Mouse (Mus musculus) hindbrain, embryonic 11.5 days (tissue): ENCODE measurements around the gene Proser3. TPM values are rescaled to one million over a fixed set of nuclear protein-coding genes. Genes with fewer than 3 reads are reported as not detected.
A peak's percentile ranks its signal among the peaks of the same experiment; 100 is the strongest.

Source experiments
- ATAC-seq: fragments of 200-750 bp; cut with Nextera tagmentation; 2 replicates; pipeline ENCODE4 v1.8.0; 2017; ENCODE audit warnings: mild to moderate bottlenecking, moderate TSS enrichment, moderate library complexity; ENCODE audit not compliant: low FRiP score
- DNase-seq: peaks from one replicate; pipeline ENCODE4 v3.0.0-alpha.2; 2015; ENCODE audit warnings: low spot score
- H3K27ac ChIP-seq: fragments of 300-500 bp; sonication (generic); 2 replicates; pipeline ENCODE4 v1.5.1; 2014; ENCODE audit warnings: mild to moderate bottlenecking, low read depth, low read length
- H3K27me3 ChIP-seq: fragments of 300-500 bp; sonication (generic); 2 replicates; pipeline ENCODE4 v1.6.1; 2014; ENCODE audit warnings: mild to moderate bottlenecking, low read length, moderate library complexity, mixed read lengths; ENCODE audit not compliant: control insufficient read depth, insufficient read depth
- H3K36me3 ChIP-seq: fragments of 300-500 bp; sonication (generic); 2 replicates; pipeline ENCODE4 v1.6.1; 2014; ENCODE audit warnings: mild to moderate bottlenecking, low read length, moderate library complexity, mixed read lengths; ENCODE audit not compliant: control insufficient read depth, insufficient read depth
- H3K4me1 ChIP-seq: fragments of 300-500 bp; sonication (generic); replicated peaks from 2 replicates; pipeline ENCODE4 v1.6.1; 2014; ENCODE audit warnings: low read length, mixed read lengths; ENCODE audit not compliant: control insufficient read depth, insufficient read depth
- H3K4me2 ChIP-seq: fragments of 300-500 bp; sonication (generic); replicated peaks from 2 replicates; pipeline ENCODE4 v1.6.1; 2014; ENCODE audit warnings: mild to moderate bottlenecking, low read depth, low read length
- H3K4me3 ChIP-seq: fragments of 300-500 bp; sonication (generic); 2 replicates; pipeline ENCODE4 v1.5.1; 2014; ENCODE audit warnings: low read depth, low read length
- H3K9ac ChIP-seq: fragments of 300-500 bp; sonication (generic); 2 replicates; pipeline ENCODE4 v1.6.1; 2014; ENCODE audit warnings: low read depth, low read length
- H3K9me3 ChIP-seq: fragments of 300-500 bp; sonication (generic); 2 replicates; pipeline ENCODE4 v1.6.1; 2016; ENCODE audit warnings: low read length; ENCODE audit not compliant: control insufficient read depth
- WGBS: fragments of 180-500 bp; shearing (Covaris S2); extraction: QIAGEN DNeasy Blood & Tissue Kit; methylation state at CpG from one replicate; pipeline ENCODE4 v1.1.7; 2014; 5-methylcytosine and 5-hydroxymethylcytosine counted together
- polyA plus RNA-seq: library from polyadenylated mRNA; unstranded; fragments of >200 nt; fragmentation: Nextera tagmentation; extraction: Ambion mirVana; gene quantifications from 2 replicates; pipeline ENCODE4 v1.2.1, GENCODE M21; 2014

Proser3 gene
- polyA plus RNA-seq, 1 experiment from 2014 or later = 18.4 TPM

DNA sequence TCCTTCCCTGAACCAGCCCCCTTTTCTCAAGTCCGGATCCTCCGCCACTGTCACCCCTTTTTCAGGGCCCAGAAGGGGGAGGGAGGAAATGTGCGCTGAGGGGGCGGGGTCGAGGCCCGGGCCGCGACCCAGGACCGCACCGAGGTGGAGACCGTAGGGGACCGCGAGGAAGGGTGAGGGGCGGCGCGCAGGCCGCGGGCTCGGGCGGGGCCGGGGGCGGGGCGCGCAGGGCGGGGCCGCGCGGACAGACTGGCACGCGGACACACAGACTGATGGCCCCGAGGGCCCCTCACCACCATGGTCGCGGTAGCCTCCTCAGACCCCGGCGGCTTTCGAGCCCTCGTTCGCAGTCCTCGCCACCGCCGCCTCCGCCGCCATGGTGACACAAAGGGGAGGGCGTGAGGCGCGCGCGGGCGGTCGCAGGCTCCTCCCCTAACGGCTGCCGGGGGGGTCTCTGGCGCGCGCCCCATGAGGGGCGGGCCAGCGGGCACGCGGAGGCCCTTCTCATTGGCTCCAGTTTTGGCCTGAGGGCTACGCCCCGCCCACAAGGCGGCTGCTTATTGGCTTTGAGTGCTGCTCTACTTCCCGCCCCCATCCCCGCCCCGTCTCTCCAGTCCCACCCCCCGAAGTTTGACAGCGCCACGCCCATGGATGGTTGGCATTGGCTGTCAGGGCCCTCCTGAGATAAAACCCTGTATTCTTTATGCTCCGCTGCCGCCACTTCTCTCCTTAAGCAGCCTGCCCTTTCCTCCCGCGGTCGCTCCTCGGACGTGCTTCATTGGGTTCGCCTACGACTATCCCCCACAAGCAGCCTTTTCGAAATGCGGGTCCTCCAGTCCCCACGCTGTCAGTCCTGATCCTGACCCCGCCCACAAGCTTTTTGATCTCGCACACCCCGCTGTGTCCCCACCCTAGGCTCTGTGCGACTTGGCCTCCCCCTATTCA is 17.2 kb downstream of the Proser3 start, which contains the start of gene Arhgap33:
Gene Arhgap33 (minus strand): TSS at position 428 of the 945 bp plus-strand sequence.
- Histone ChIP-seq H3K27me3 (no peaks in the 10 kb centered on the region), H3K9ac (peak within 1 kb of the TSS; percentile 88), H3K4me3 (peak within 1 kb of the TSS; percentile 79), H3K36me3 (peaks cover 14% of the 10 kb centered on the region), H3K27ac (peak within 1 kb of the TSS; percentile 92), H3K4me2 (peak within 1 kb of the TSS; percentile 79), H3K4me1 (peaks cover 17% of the 10 kb centered on the region), H3K9me3 (no peaks in the 10 kb centered on the region)
- 2% methylated on average over 67 of the region's 84 CpGs for WGBS
- peak; percentile 93 for ATAC-seq
- DNase-seq = peak; percentile 99

DNA sequence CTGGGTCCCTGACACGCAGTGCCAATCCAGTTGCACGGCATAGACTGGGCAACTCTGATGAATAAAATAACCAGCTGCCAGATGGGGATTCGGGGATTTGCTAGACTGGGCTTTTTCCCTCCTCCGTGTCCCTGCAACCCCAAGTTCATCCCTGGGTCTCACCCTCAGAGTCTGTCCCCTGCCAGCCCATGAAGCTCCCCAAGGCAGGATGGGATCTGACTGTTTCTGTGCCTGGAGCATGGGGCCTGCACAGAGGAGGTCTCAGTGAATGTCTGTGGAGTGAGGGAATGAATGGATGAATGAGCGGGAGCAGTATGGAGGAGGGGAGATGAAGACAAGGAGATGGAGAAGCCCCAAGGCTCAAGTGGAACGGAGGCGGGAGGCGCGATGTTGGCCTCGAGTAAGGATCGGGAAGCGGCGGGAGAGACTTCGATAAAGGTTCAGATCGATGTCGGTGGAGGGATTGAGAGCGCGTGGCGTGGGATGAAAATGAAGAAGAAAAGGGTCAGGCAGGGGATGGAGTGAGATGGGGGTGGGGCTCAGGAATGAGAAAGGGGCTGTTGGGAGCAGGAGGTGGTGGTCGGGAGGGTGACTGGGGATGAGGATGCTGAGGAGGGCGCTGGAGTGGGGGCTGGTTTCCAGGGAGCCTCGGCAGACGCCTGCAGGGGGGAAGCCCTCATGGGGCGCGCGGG is 18.0 kb downstream of the Proser3 start:
- H3K4me3 ChIP-seq = peak overlapping the region; percentile 79
- peak overlapping the region; percentile 79 for H3K4me2 ChIP-seq
- H3K27me3 ChIP-seq = no peaks in the 10 kb centered on the region
- peak overlapping the region; percentile 88 for H3K9ac ChIP-seq
- 5% methylated on average over 25 of the region's 26 CpGs for WGBS
- peaks cover 17% of the 10 kb centered on the region for H3K4me1 ChIP-seq
- DNase-seq (peak; percentile 62), ATAC-seq (peak; percentile 45)
- H3K27ac ChIP-seq = peak overlapping the region; percentile 92
- no peaks in the 10 kb centered on the region for H3K9me3 ChIP-seq
- H3K36me3 ChIP-seq = peaks cover 14% of the 10 kb centered on the region

DNA sequence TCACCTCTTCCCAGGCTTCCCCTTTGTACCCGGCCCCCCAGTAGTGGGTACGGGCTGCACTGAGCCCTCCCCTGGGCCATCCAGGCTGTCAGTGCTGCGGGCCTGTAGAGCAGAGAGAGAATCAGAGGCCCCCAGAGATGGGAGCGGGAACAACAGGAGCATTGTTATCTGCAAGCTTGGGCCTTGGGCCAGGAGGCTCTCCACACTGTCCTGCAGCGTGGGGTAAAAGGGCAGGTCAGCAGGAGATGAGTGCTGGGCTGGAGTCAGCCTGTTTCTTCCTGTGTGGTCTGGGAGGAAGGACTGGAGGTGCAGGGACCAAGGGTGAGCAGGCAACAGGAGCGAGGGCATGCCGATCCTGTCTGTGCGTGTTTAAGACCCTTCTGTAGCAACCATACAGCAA is 19.2 kb downstream of the Proser3 start:
- ATAC-seq (0 out of 2 replicates have a peak, but pooled peaks have one; percentile 0), DNase-seq (peak; percentile 53)
- Histone ChIP-seq H3K4me1 (peaks cover 17% of the 10 kb centered on the region), H3K27ac (no peak overlapping the region), H3K4me2 (peak overlapping the region; percentile 79), H3K36me3 (peaks cover 22% of the 10 kb centered on the region), H3K9me3 (no peaks in the 10 kb centered on the region), H3K4me3 (peak overlapping the region; percentile 79), H3K9ac (peak overlapping the region; percentile 88), H3K27me3 (no peaks in the 10 kb centered on the region)
- 17% methylated on average over 8 of the region's 8 CpGs for WGBS

DNA sequence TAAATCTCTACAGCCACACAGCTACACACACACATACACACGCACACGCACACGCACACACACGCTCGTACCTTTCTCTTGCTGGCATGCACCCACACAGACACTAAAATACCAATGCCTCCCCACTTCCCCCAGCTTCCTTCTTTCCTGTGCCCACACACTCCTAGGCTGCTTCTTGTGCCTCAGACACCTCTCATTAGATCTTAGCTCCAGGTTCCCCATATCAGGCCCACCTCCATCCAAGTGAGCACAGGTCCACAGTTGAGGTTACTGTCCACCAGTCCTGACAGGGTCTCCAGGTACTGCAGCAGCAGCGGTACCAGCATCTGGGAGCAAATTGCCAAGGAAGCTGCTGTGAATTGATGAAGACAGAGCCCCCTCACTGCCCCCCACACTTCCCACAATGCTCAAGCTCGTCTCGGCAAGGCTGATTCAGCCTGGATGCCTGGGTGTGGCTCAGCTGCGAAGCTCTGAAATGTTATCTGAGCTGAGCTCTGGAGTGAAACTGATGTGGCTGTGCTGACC is 20.7 kb downstream of the Proser3 start:
- peak overlapping the region; percentile 40; the same call in 1 of the 2 replicates for H3K9ac ChIP-seq
- 0 out of 2 replicates have a peak overlapping the region, but pooled peaks have one; percentile 6 for H3K4me3 ChIP-seq
- peak overlapping the region; percentile 14; the same call in 1 of the 2 replicates for H3K4me2 ChIP-seq
- DNase-seq (no peak), ATAC-seq (no peak)
- H3K36me3 ChIP-seq = peaks cover 25% of the 10 kb centered on the region
- H3K4me1 ChIP-seq = peaks cover 18% of the 10 kb centered on the region
- no peaks in the 10 kb centered on the region for H3K27me3 ChIP-seq
- no peaks in the 10 kb centered on the region for H3K9me3 ChIP-seq
- H3K27ac ChIP-seq = no peak overlapping the region
- WGBS = 83% methylated on average over 9 of the region's 9 CpGs

DNA sequence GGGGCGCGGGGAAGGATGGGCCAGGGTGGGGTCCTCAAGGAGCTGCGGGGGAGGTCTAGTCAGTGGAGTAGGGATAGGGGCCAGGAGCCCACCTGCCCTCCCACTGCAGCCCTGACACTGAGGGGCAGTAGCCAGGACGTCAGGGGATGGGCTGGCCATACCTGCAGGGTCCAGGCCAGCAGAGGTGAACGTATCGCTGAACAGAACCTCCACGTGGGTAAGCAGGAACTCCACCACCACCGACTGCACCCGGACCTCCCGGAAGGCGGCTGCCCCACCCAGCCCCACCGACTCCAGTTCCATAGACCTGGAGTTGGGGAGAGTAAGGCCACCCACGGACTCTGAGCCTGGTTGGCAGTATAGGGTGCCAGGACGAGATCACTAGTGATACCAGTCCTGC is 25.1 kb downstream of the Proser3 start:
- Histone ChIP-seq H3K27ac (no peak overlapping the region), H3K4me2 (no peak overlapping the region), H3K4me1 (0 out of 2 replicates have a peak, but pooled peaks cover 6% of the 10 kb centered on the region), H3K9ac (no peak overlapping the region), H3K27me3 (0 out of 2 replicates have a peak, but pooled peaks cover 2% of the 10 kb centered on the region), H3K4me3 (no peak overlapping the region), H3K36me3 (peaks cover 32% of the 10 kb centered on the region), H3K9me3 (no peaks in the 10 kb centered on the region)
- whole genome bisulfite sequencing = 81% methylated on average over 14 of the region's 14 CpGs
- ATAC-seq = no peak
- no peak for DNase-seq

DNA sequence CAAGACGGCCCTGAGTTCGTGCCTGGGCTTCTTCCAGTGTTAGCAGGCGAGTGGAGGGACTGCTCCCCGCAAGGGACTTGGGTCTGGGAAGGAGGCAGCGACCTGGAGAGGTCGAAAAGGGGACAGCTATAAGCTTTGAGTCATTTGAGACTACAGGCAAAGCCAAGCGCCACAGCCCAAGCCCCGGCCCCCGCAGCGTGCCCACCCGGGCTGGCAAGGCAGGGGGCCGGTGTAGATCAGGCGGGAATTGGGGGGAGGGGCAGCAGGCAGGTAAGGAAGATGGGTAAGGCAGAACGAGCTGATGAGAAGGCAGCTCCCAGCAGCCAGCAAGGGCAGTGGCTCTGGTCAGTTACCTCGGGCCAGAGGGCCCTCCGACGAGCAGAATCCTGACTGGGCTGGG is 25.7 kb downstream of the Proser3 start:
- Histone ChIP-seq H3K36me3 (peaks cover 27% of the 10 kb centered on the region), H3K27me3 (0 out of 2 replicates have a peak, but pooled peaks cover 2% of the 10 kb centered on the region), H3K4me1 (0 out of 2 replicates have a peak, but pooled peaks cover 4% of the 10 kb centered on the region), H3K9ac (0 out of 2 replicates have a peak overlapping the region, but pooled peaks have one; percentile 23), H3K4me3 (no peak overlapping the region), H3K27ac (no peak overlapping the region), H3K9me3 (no peaks in the 10 kb centered on the region), H3K4me2 (no peak overlapping the region)
- 22% methylated on average over 17 of the region's 17 CpGs for WGBS
- DNase-seq = no peak
- no peak for ATAC-seq

DNA sequence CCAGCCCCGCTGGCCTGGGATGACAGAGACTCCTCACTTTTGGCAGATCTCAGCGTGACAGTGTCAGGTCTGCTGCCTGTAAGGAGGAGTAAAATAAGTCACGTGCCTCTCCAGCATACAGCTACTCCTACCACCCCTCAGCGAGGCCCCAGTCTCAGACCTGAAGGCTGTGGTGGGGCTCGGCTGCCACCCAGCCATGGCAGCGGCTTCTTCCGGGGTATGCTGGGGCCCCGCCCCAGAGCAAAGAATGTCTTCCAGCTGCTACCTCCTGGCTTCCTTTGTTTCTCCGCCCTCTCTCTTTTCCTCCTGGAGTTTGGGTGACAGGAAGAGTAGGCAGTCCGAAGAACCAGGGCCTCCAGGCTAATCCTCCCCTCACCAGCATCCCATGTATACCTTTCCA is 26.1 kb downstream of the Proser3 start:
- Histone ChIP-seq H3K4me2 (no peak overlapping the region), H3K27ac (no peak overlapping the region), H3K27me3 (0 out of 2 replicates have a peak, but pooled peaks cover 2% of the 10 kb centered on the region), H3K9me3 (no peaks in the 10 kb centered on the region), H3K36me3 (peaks cover 24% of the 10 kb centered on the region), H3K4me1 (0 out of 2 replicates have a peak, but pooled peaks cover 5% of the 10 kb centered on the region), H3K4me3 (no peak overlapping the region), H3K9ac (0 out of 2 replicates have a peak overlapping the region, but pooled peaks have one; percentile 23)
- DNase-seq (no peak), ATAC-seq (no peak)
- 36% methylated on average over 10 of the region's 10 CpGs for WGBS

DNA sequence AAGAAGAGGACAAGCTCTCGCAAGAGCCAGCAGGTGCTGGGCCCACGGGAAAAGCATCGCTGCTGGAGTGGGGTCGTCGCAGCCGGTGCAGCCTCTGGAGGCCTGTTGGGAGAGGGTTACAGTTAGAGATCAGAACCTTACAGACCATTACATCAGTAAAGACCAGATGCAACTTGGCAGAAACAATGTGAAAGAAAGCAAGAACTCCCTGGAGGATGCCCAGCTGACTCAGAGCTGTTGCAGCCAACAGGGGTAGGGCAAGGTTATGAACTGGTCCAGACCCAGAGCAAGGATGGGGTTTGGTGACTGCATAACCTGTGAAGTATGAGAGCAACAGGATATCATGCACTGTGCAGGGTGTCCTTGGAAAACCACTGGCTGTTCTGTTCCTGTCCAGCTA is 27.6 kb downstream of the Proser3 start:
- Histone ChIP-seq H3K27ac (no peak overlapping the region), H3K27me3 (0 out of 2 replicates have a peak, but pooled peaks cover 2% of the 10 kb centered on the region), H3K4me3 (no peak overlapping the region), H3K36me3 (peaks cover 21% of the 10 kb centered on the region), H3K4me1 (0 out of 2 replicates have a peak, but pooled peaks cover 5% of the 10 kb centered on the region), H3K4me2 (no peak overlapping the region), H3K9me3 (no peaks in the 10 kb centered on the region), H3K9ac (no peak overlapping the region)
- no peak for ATAC-seq
- DNase-seq = no peak
- 86% methylated on average over 6 of the region's 6 CpGs for WGBS
